Mouse (Mus musculus) midbrain, embryonic 14.5 days (tissue): ENCODE results near the gene Mustn1. TPM values are rescaled to one million over a fixed set of nuclear protein-coding genes. Genes with fewer than 3 reads are reported as not detected.

ENCODE experiments used
- ATAC-seq: fragments of 200-750 bp; cut with Nextera tagmentation; 2 replicates; pipeline ENCODE4 v1.8.0; 2017; ENCODE audit warnings: moderate number of reproducible peaks, moderate library complexity; ENCODE audit not compliant: low FRiP score, low TSS enrichment
- DNase-seq: peaks from one replicate; pipeline ENCODE4 v3.0.0-alpha.2; 2015
- H3K27ac ChIP-seq: fragments of 300-500 bp; sonication (generic); replicated peaks from 2 replicates; pipeline ENCODE4 v1.5.1; 2014; ENCODE audit warnings: mild to moderate bottlenecking, low read depth, low read length, moderate library complexity
- H3K27me3 ChIP-seq: fragments of 300-500 bp; sonication (generic); 2 replicates; pipeline ENCODE4 v1.6.1; 2014; ENCODE audit warnings: low read length, control low read depth, mixed read lengths; ENCODE audit not compliant: control insufficient read depth, insufficient read depth
- H3K36me3 ChIP-seq: fragments of 300-500 bp; sonication (generic); 2 replicates; pipeline ENCODE4 v1.6.1; 2014; ENCODE audit warnings: low read length, control low read depth; ENCODE audit not compliant: control insufficient read depth, insufficient read depth
- H3K4me1 ChIP-seq: fragments of 300-500 bp; sonication (generic); 2 replicates; pipeline ENCODE4 v1.6.1; 2014; ENCODE audit warnings: mild to moderate bottlenecking, antibody characterized with exemption, low read length, control low read depth; ENCODE audit not compliant: control insufficient read depth, insufficient read depth
- H3K4me2 ChIP-seq: fragments of 300-500 bp; sonication (generic); 2 replicates; pipeline ENCODE4 v1.6.1; 2014; ENCODE audit warnings: mild to moderate bottlenecking, low read length, moderate library complexity
- H3K4me3 ChIP-seq: fragments of 300-500 bp; sonication (generic); replicated peaks from 2 replicates; pipeline ENCODE4 v1.5.1; 2014; ENCODE audit warnings: low read depth, low read length
- H3K9ac ChIP-seq: fragments of 300-500 bp; sonication (generic); replicated peaks from 2 replicates; pipeline ENCODE4 v1.6.1; 2014; ENCODE audit warnings: mild to moderate bottlenecking, low read length, moderate library complexity
- H3K9me3 ChIP-seq: fragments of 300-500 bp; sonication (generic); 2 replicates; pipeline ENCODE4 v1.6.1; 2016; ENCODE audit warnings: low read length, control low read depth, mixed read lengths; ENCODE audit not compliant: control insufficient read depth
- WGBS: fragments of 180-500 bp; shearing (Covaris S2); extraction: QIAGEN DNeasy Blood & Tissue Kit; methylation state at CpG from one replicate; pipeline ENCODE4 v1.1.7; 2014; 5-methylcytosine and 5-hydroxymethylcytosine counted together
- polyA plus RNA-seq: library from polyadenylated mRNA; unstranded; fragments of >200 nt; fragmentation: Nextera tagmentation; extraction: Ambion mirVana; gene quantifications from 2 replicates; pipeline ENCODE4 v1.2.1, GENCODE M21; 2014

Gene Mustn1
- polyA plus RNA-seq, 1 experiment from 2014 or later: 0.34 TPM

GRCm38 (mm10) chr14:30911141-30911540, 32.1 kb downstream of the Mustn1 start:
- Histone ChIP-seq H3K27ac (no peak overlapping the region), H3K4me3 (no peak overlapping the region), H3K4me2 (no peak overlapping the region), H3K36me3 (no peaks in the 10 kb centered on the region), H3K27me3 (no peaks in the 10 kb centered on the region), H3K9ac (no peak overlapping the region), H3K4me1 (no peaks in the 10 kb centered on the region), H3K9me3 (no peaks in the 10 kb centered on the region)
- WGBS: 87% methylated on average over 8 of the region's 8 CpGs
- ATAC-seq (no peak), DNase-seq (no peak)

- Histone ChIP-seq H3K27me3 (no peaks in the 10 kb centered on the region), H3K36me3 (no peaks in the 10 kb centered on the region), H3K27ac (no peak overlapping the region), H3K9me3 (no peaks in the 10 kb centered on the region), H3K4me3 (no peak overlapping the region), H3K4me2 (no peak overlapping the region), H3K9ac (no peak overlapping the region), H3K4me1 (no peaks in the 10 kb centered on the region)
- ATAC-seq (no peak), DNase-seq (no peak)
- 82% methylated on average over 8 of the region's 8 CpGs for whole genome bisulfite sequencing
These were observed 33.6 kb downstream of the Mustn1 start for GRCm38 (mm10) chr14:30912641-30913040.

- Histone ChIP-seq H3K27ac (no peak overlapping the region), H3K4me2 (no peak overlapping the region), H3K4me1 (no peaks in the 10 kb centered on the region), H3K9me3 (no peaks in the 10 kb centered on the region), H3K27me3 (no peaks in the 10 kb centered on the region), H3K4me3 (no peak overlapping the region), H3K36me3 (no peaks in the 10 kb centered on the region), H3K9ac (no peak overlapping the region)
- 88% methylated on average over 5 of the region's 5 CpGs for WGBS
- peak; percentile 2 for DNase-seq
- no peak for ATAC-seq
These were observed 34.4 kb downstream of the Mustn1 start for GRCm38 (mm10) chr14:30913404-30913803.

GRCm38 (mm10) chr14:30916516-30916915, 37.5 kb downstream of the Mustn1 start:
- Histone ChIP-seq H3K27me3 (no peaks in the 10 kb centered on the region), H3K9ac (no peak overlapping the region), H3K4me1 (no peaks in the 10 kb centered on the region), H3K27ac (no peak overlapping the region), H3K36me3 (no peaks in the 10 kb centered on the region), H3K4me2 (no peak overlapping the region), H3K4me3 (no peak overlapping the region), H3K9me3 (no peaks in the 10 kb centered on the region)
- no peak for DNase-seq
- 95% methylated on average over 1 of the region's 1 CpGs for WGBS
- no peak for ATAC-seq

GRCm38 (mm10) chr14:30922053-30922670, 43.2 kb downstream of the Mustn1 start:
- DNase-seq (peak; percentile 13), ATAC-seq (no peak)
- WGBS: 52% methylated on average over 8 of the region's 8 CpGs

GRCm38 (mm10) chr14:30923375-30924105, 44.5 kb downstream of the Mustn1 start, which contains the start of gene Itih3:
Itih3 (minus strand) TSS chr14:30923760.
- DNase-seq: peak; percentile 0
- Histone ChIP-seq H3K4me1 (no peaks in the 10 kb centered on the region), H3K36me3 (no peaks in the 10 kb centered on the region), H3K9ac (no peak within 1 kb of the TSS), H3K4me2 (no peak within 1 kb of the TSS), H3K4me3 (no peak within 1 kb of the TSS), H3K27ac (no peak within 1 kb of the TSS), H3K9me3 (no peaks in the 10 kb centered on the region), H3K27me3 (no peaks in the 10 kb centered on the region)
- no peak for ATAC-seq
- 77% methylated on average over 6 of the region's 6 CpGs for WGBS

More at GRCm38 (mm10) chr14:30922053-30922670, 43.2 kb downstream of the Mustn1 start:
- H3K36me3 ChIP-seq: no peaks in the 10 kb centered on the region
- H3K4me2 ChIP-seq: no peak overlapping the region
- H3K4me1 ChIP-seq: no peaks in the 10 kb centered on the region
- no peak overlapping the region for H3K4me3 ChIP-seq
- H3K9me3 ChIP-seq: no peaks in the 10 kb centered on the region
- no peaks in the 10 kb centered on the region for H3K27me3 ChIP-seq
- H3K27ac ChIP-seq: no peak overlapping the region
- H3K9ac ChIP-seq: no peak overlapping the region

- Histone ChIP-seq H3K4me1 (no peaks in the 10 kb centered on the region), H3K27me3 (no peaks in the 10 kb centered on the region), H3K9ac (no peak overlapping the region), H3K4me3 (no peak overlapping the region), H3K27ac (no peak overlapping the region), H3K4me2 (no peak overlapping the region), H3K36me3 (no peaks in the 10 kb centered on the region), H3K9me3 (no peaks in the 10 kb centered on the region)
- DNase-seq (no peak), ATAC-seq (no peak)
- WGBS: 90% methylated on average over 3 of the region's 3 CpGs
These were observed 46.5 kb downstream of the Mustn1 start for GRCm38 (mm10) chr14:30925492-30925891.

GRCm38 (mm10) chr14:30930386-30930785, 51.4 kb downstream of the Mustn1 start:
- H3K4me2 ChIP-seq: no peak overlapping the region
- no peak overlapping the region for H3K27ac ChIP-seq
- WGBS: 93% methylated on average over 4 of the region's 4 CpGs
- no peaks in the 10 kb centered on the region for H3K27me3 ChIP-seq
- H3K4me3 ChIP-seq: no peak overlapping the region
- H3K9ac ChIP-seq: no peak overlapping the region
- H3K36me3 ChIP-seq: no peaks in the 10 kb centered on the region
- DNase-seq: no peak
- no peak for ATAC-seq
- H3K9me3 ChIP-seq: no peaks in the 10 kb centered on the region
- H3K4me1 ChIP-seq: no peaks in the 10 kb centered on the region
